Comparison of ENCODE assay signal across 12 mouse cellular contexts in genomic region chr8:121371911-121372638, GRCm38 (mm10).
DNase-seq lines count a peak whose midpoint lies in the region; ATAC-seq lines count a peak whose summit lies in the region.
"Had no signal": no experiment of that assay in that cellular context is flagged by ENCODE, and none has a peak within 500 bp of the region (broad histone marks: within the 10 kb centered on the region; RNA-seq: fewer than 3 reads in every experiment).

No protein-coding gene starts in this region.

- H3K27ac ChIP-seq in heart, embryonic 16.5 days (ENCODE audit: low read length): 0 out of 2 replicates have a peak overlapping the region, but pooled peaks have one; percentile 19
- H3K27ac ChIP-seq in limb, embryonic 15.5 days: no peak overlapping the region

- intact Hi-C loops in heart, postnatal 10 days (cut with DNase I): no loop called here

- H3K9me3 ChIP-seq in heart, embryonic 16.5 days (replicated peaks; ENCODE audit: control insufficient read depth, low read length): no peaks in the 10 kb centered on the region
- no peaks in the 10 kb centered on the region for H3K9me3 ChIP-seq in limb, embryonic 15.5 days

- no peak overlapping the region for H3K4me2 ChIP-seq in heart, embryonic 16.5 days (ENCODE audit: low read depth, low read length)
- peak overlapping the region; percentile 17; the same call in 1 of the 2 replicates for H3K4me2 ChIP-seq in limb, embryonic 15.5 days
- H3K4me2 ChIP-seq: midbrain, embryonic 11.5 days had no signal

- no peak for DNase-seq in heart, postnatal 10 days
- DNase-seq in frontal cortex, postnatal 14 days (ENCODE audit: low spot score in 2 of 2): peak; percentile 46 to 47
- peak; percentile 61 to 70 for DNase-seq in layer of hippocampus, postnatal 36 days
- no peak for DNase-seq in urinary bladder, postnatal 25 days (ENCODE audit: low spot score)
- DNase-seq in urinary bladder, postnatal 4 days (ENCODE audit: low spot score in 2 of 2): no peak
- DNase-seq in thymus, postnatal 14 days: no peak
- DNase-seq: gastrocnemius, postnatal 25 days; heart, postnatal 36 days; thymus, postnatal 4 days had no signal

- no peak overlapping the region for H3K9ac ChIP-seq in heart, embryonic 16.5 days (ENCODE audit: low read length)
- H3K9ac ChIP-seq in limb, embryonic 15.5 days: no peak overlapping the region

- H3K4me3 ChIP-seq in heart, embryonic 16.5 days (ENCODE audit: low read length): no peak overlapping the region
- H3K4me3 ChIP-seq in limb, embryonic 15.5 days: no peak overlapping the region

- H3K4me1 ChIP-seq in heart, embryonic 16.5 days (ENCODE audit: control insufficient read depth, insufficient read depth, low read length): peaks cover 21% of the 10 kb centered on the region
- peaks cover 50% of the 10 kb centered on the region for H3K4me1 ChIP-seq in limb, embryonic 15.5 days

- H3K27me3 ChIP-seq in heart, embryonic 16.5 days (ENCODE audit: control insufficient read depth, insufficient read depth, low read length): no peaks in the 10 kb centered on the region; the same call in 1 of the 2 replicates
- H3K27me3 ChIP-seq in limb, embryonic 15.5 days: peaks cover 23% of the 10 kb centered on the region

- no peak for ATAC-seq in heart, embryonic 16.5 days (replicated peaks; ENCODE audit: extremely low read depth, insufficient read depth, low FRiP score)
- no peak for ATAC-seq in limb, embryonic 15.5 days (ENCODE audit: insufficient number of reproducible peaks, low FRiP score, low TSS enrichment, low read depth)

- WGBS in heart, embryonic 16.5 days: 80% methylated on average over 25 of the region's 25 CpGs
- WGBS in limb, embryonic 15.5 days: 39% methylated on average over 25 of the region's 25 CpGs

- no peaks in the 10 kb centered on the region for H3K36me3 ChIP-seq in heart, embryonic 16.5 days (ENCODE audit: control insufficient read depth, insufficient read depth)
- no peaks in the 10 kb centered on the region for H3K36me3 ChIP-seq in limb, embryonic 15.5 days

Comparison
In these comparisons a context has a peak if more than half of its experiments do, and no peak if none do; other contexts are left out.
1. DNase-seq: peak in frontal cortex, postnatal 14 days (2 of 2) and layer of hippocampus, postnatal 36 days (2 of 2); none in heart, postnatal 10 days (0 of 2), urinary bladder, postnatal 25 days (single experiment), urinary bladder, postnatal 4 days (0 of 2) and thymus, postnatal 14 days (single experiment).